Mouse (Mus musculus) embryonic facial prominence, embryonic 15.5 days (tissue): ENCODE data around the gene Epb41l1. TPM values are rescaled to one million over a fixed set of nuclear protein-coding genes. Genes with fewer than 3 reads are reported as not detected.
"Not testable (repeated sequence)": the region's sequence is repeated elsewhere in the genome, so short reads cannot be mapped to it uniquely, and the experiment has no call there.

ENCODE experiments used
- ATAC-seq: fragments of 200-750 bp; cut with Nextera tagmentation; 2 replicates; pipeline ENCODE4 v1.8.0; 2017; ENCODE audit warnings: low read depth, moderate TSS enrichment; ENCODE audit not compliant: insufficient number of reproducible peaks, low FRiP score, low TSS enrichment
- H3K27ac ChIP-seq: fragments of 300-500 bp; sonication (generic); replicated peaks from 2 replicates; pipeline ENCODE4 v1.5.1; 2015; ENCODE audit warnings: mild to moderate bottlenecking, inconsistent platforms
- H3K27me3 ChIP-seq: fragments of 300-500 bp; sonication (generic); 2 replicates; pipeline ENCODE4 v1.6.1; 2015; ENCODE audit warnings: inconsistent platforms
- H3K36me3 ChIP-seq: fragments of 300-500 bp; sonication (generic); 2 replicates; pipeline ENCODE4 v1.6.1; 2015; ENCODE audit warnings: mild to moderate bottlenecking, inconsistent platforms
- H3K4me1 ChIP-seq: fragments of 300-500 bp; sonication (generic); 2 replicates; pipeline ENCODE4 v1.6.1; 2015; ENCODE audit warnings: inconsistent platforms
- H3K4me2 ChIP-seq: fragments of 300-500 bp; sonication (generic); replicated peaks from 2 replicates; pipeline ENCODE4 v1.6.1; 2015; ENCODE audit warnings: mild to moderate bottlenecking, inconsistent platforms
- H3K4me3 ChIP-seq: fragments of 300-500 bp; sonication (generic); replicated peaks from 2 replicates; pipeline ENCODE4 v1.5.1; 2015; ENCODE audit warnings: mild to moderate bottlenecking, inconsistent platforms
- H3K9ac ChIP-seq: fragments of 300-500 bp; sonication (generic); 2 replicates; pipeline ENCODE4 v1.6.1; 2015; ENCODE audit warnings: inconsistent platforms
- H3K9me3 ChIP-seq: fragments of 300-500 bp; sonication (generic); replicated peaks from 2 replicates; pipeline ENCODE4 v1.6.1; 2016; ENCODE audit warnings: inconsistent platforms
- WGBS: fragments of 180-500 bp; shearing (Covaris S2); methylation state at CpG from one replicate; pipeline ENCODE4 v1.1.7; 2015; 5-methylcytosine and 5-hydroxymethylcytosine counted together
- polyA plus RNA-seq: library from polyadenylated mRNA; unstranded; fragments of >200 nt; fragmentation: Nextera tagmentation; extraction: Ambion mirVana; gene quantifications from 2 replicates; pipeline ENCODE4 v1.2.1, GENCODE M21; 2015

Epb41l1 gene
- 3.4 and 3.8 TPM in 2 replicates for polyA plus RNA-seq

GRCm38 (mm10) chr2:156420694-156421380 is at the start of gene Epb41l1:
Gene Epb41l1 (plus strand): TSS chr2:156420909.
- no peaks in the 10 kb centered on the region for H3K36me3 ChIP-seq
- peaks cover 21% of the 10 kb centered on the region for H3K27me3 ChIP-seq
- 0 out of 2 replicates have a peak within 1 kb of the TSS, but pooled peaks have one; percentile 22 for H3K27ac ChIP-seq
- H3K4me2 ChIP-seq = peak within 1 kb of the TSS; percentile 99
- peaks cover 31% of the 10 kb centered on the region for H3K4me1 ChIP-seq
- peak within 1 kb of the TSS; percentile 59 for H3K4me3 ChIP-seq
- H3K9ac ChIP-seq = peak within 1 kb of the TSS; percentile 39
- WGBS = under 1% methylated on average over 67 of the region's 76 CpGs
- ATAC-seq = peak; percentile 77
- H3K9me3 ChIP-seq = no peaks in the 10 kb centered on the region

GRCm38 (mm10) chr2:156376956-156377355 is 43.8 kb upstream of the Epb41l1 start:
- no peak for ATAC-seq
- Histone ChIP-seq H3K4me2 (no peak overlapping the region), H3K4me1 (no peaks in the 10 kb centered on the region), H3K9me3 (no peaks in the 10 kb centered on the region), H3K4me3 (no peak overlapping the region), H3K27ac (no peak overlapping the region), H3K27me3 (no peaks in the 10 kb centered on the region), H3K9ac (no peak overlapping the region), H3K36me3 (no peaks in the 10 kb centered on the region)
- 75% methylated on average over 7 of the region's 7 CpGs for WGBS

GRCm38 (mm10) chr2:156379929-156380328 is 40.8 kb upstream of the Epb41l1 start:
- no peak for ATAC-seq
- H3K27ac ChIP-seq = no peak overlapping the region
- WGBS = 76% methylated on average over 10 of the region's 10 CpGs
- no peaks in the 10 kb centered on the region for H3K4me1 ChIP-seq
- H3K9ac ChIP-seq = no peak overlapping the region
- H3K27me3 ChIP-seq = no peaks in the 10 kb centered on the region
- H3K4me3 ChIP-seq = no peak overlapping the region
- no peaks in the 10 kb centered on the region for H3K36me3 ChIP-seq
- H3K4me2 ChIP-seq = no peak overlapping the region
- H3K9me3 ChIP-seq = peaks cover 6% of the 10 kb centered on the region; the same call in 1 of the 2 replicates

- H3K9me3 ChIP-seq = peaks cover 6% of the 10 kb centered on the region; the same call in 1 of the 2 replicates
- 60% methylated on average over 4 of the region's 4 CpGs for WGBS
- ATAC-seq = no peak
Measured at GRCm38 (mm10) chr2:156381350-156381749, 39.4 kb upstream of the Epb41l1 start.

GRCm38 (mm10) chr2:156392461-156393154 is 28.1 kb upstream of the Epb41l1 start:
- H3K27ac ChIP-seq, H3K9me3 ChIP-seq, H3K36me3 ChIP-seq, H3K27me3 ChIP-seq, H3K9ac ChIP-seq, H3K4me1 ChIP-seq: not testable (repeated sequence)
- WGBS = 0% methylated on average over 10 of the region's 63 CpGs
- H3K4me2 ChIP-seq = peak overlapping the region; percentile 38
- peak overlapping the region; percentile 40 for H3K4me3 ChIP-seq
- peak; percentile 89 for ATAC-seq

More at GRCm38 (mm10) chr2:156381350-156381749, 39.4 kb upstream of the Epb41l1 start:
- no peaks in the 10 kb centered on the region for H3K36me3 ChIP-seq
- no peak overlapping the region for H3K4me2 ChIP-seq
- no peak overlapping the region for H3K9ac ChIP-seq
- H3K4me1 ChIP-seq = no peaks in the 10 kb centered on the region
- no peaks in the 10 kb centered on the region for H3K27me3 ChIP-seq
- no peak overlapping the region for H3K4me3 ChIP-seq
- no peak overlapping the region for H3K27ac ChIP-seq

- H3K36me3 ChIP-seq = no peaks in the 10 kb centered on the region
- peaks cover 5% of the 10 kb centered on the region; the same call in 1 of the 2 replicates for H3K4me1 ChIP-seq
- no peaks in the 10 kb centered on the region for H3K9me3 ChIP-seq
- peak overlapping the region; percentile 38 for H3K4me2 ChIP-seq
- 63% methylated on average over 5 of the region's 5 CpGs for WGBS
- peak overlapping the region; percentile 40; the same call in 1 of the 2 replicates for H3K4me3 ChIP-seq
- H3K27ac ChIP-seq = no peak overlapping the region
- no peaks in the 10 kb centered on the region for H3K27me3 ChIP-seq
- 0 out of 2 replicates have a peak, but pooled peaks have one; percentile 7 for ATAC-seq
- no peak overlapping the region for H3K9ac ChIP-seq
Measured at GRCm38 (mm10) chr2:156393155-156393828, 27.4 kb upstream of the Epb41l1 start.

- H3K27ac ChIP-seq = no peak overlapping the region
- H3K36me3 ChIP-seq = no peaks in the 10 kb centered on the region
- H3K4me3 ChIP-seq = no peak overlapping the region
- ATAC-seq = no peak
- 88% methylated on average over 4 of the region's 4 CpGs for WGBS
- H3K9ac ChIP-seq = no peak overlapping the region
- H3K27me3 ChIP-seq = no peaks in the 10 kb centered on the region
- no peaks in the 10 kb centered on the region for H3K9me3 ChIP-seq
- H3K4me1 ChIP-seq = peaks cover 5% of the 10 kb centered on the region; the same call in 1 of the 2 replicates
- no peak overlapping the region for H3K4me2 ChIP-seq
Measured at GRCm38 (mm10) chr2:156394282-156394681, 26.4 kb upstream of the Epb41l1 start.

- Histone ChIP-seq H3K36me3 (no peaks in the 10 kb centered on the region), H3K9ac (no peak overlapping the region), H3K9me3 (no peaks in the 10 kb centered on the region), H3K4me3 (no peak overlapping the region), H3K4me1 (peaks cover 8% of the 10 kb centered on the region), H3K27ac (no peak overlapping the region), H3K27me3 (no peaks in the 10 kb centered on the region), H3K4me2 (no peak overlapping the region)
- ATAC-seq = no peak
- 68% methylated on average over 2 of the region's 2 CpGs for WGBS
Measured at GRCm38 (mm10) chr2:156396096-156396495, 24.6 kb upstream of the Epb41l1 start.

- 89% methylated on average over 7 of the region's 7 CpGs for WGBS
Measured at GRCm38 (mm10) chr2:156397988-156398387, 22.7 kb upstream of the Epb41l1 start.

GRCm38 (mm10) chr2:156399485-156399884 is 21.2 kb upstream of the Epb41l1 start:
- no peaks in the 10 kb centered on the region for H3K9me3 ChIP-seq
- WGBS = 53% methylated on average over 1 of the region's 1 CpGs

More at GRCm38 (mm10) chr2:156397988-156398387, 22.7 kb upstream of the Epb41l1 start:
- Histone ChIP-seq H3K4me1 (peaks cover 13% of the 10 kb centered on the region), H3K36me3 (no peaks in the 10 kb centered on the region), H3K4me3 (no peak overlapping the region), H3K4me2 (no peak overlapping the region), H3K27ac (no peak overlapping the region), H3K9ac (no peak overlapping the region), H3K27me3 (no peaks in the 10 kb centered on the region), H3K9me3 (no peaks in the 10 kb centered on the region)
- ATAC-seq = no peak

GRCm38 (mm10) chr2:156401331-156401730 is 19.4 kb upstream of the Epb41l1 start:
- peak; percentile 78 for ATAC-seq
- no peaks in the 10 kb centered on the region for H3K36me3 ChIP-seq
- H3K4me1 ChIP-seq = peaks cover 8% of the 10 kb centered on the region
- H3K9me3 ChIP-seq = no peaks in the 10 kb centered on the region
- H3K27me3 ChIP-seq = no peaks in the 10 kb centered on the region
- 0 out of 2 replicates have a peak overlapping the region, but pooled peaks have one; percentile 15 for H3K4me2 ChIP-seq
- no peak overlapping the region for H3K9ac ChIP-seq
- no peak overlapping the region for H3K4me3 ChIP-seq
- no peak overlapping the region for H3K27ac ChIP-seq
- 5% methylated on average over 9 of the region's 9 CpGs for WGBS

More at GRCm38 (mm10) chr2:156399485-156399884, 21.2 kb upstream of the Epb41l1 start:
- Histone ChIP-seq H3K27ac (0 out of 2 replicates have a peak overlapping the region, but pooled peaks have one; percentile 44), H3K9ac (no peak overlapping the region), H3K36me3 (no peaks in the 10 kb centered on the region), H3K27me3 (no peaks in the 10 kb centered on the region), H3K4me2 (no peak overlapping the region), H3K4me1 (peaks cover 8% of the 10 kb centered on the region), H3K4me3 (no peak overlapping the region)
- ATAC-seq = no peak
